Mouse (Mus musculus): ENCODE results near the gene Gm44965. TPM values are rescaled to one million over a fixed set of nuclear protein-coding genes. Genes with fewer than 3 reads are reported as not detected.

Gm44965 gene
- polyA plus RNA-seq, 1 experiment from 2014 or later, result 2.3 TPM

DNA sequence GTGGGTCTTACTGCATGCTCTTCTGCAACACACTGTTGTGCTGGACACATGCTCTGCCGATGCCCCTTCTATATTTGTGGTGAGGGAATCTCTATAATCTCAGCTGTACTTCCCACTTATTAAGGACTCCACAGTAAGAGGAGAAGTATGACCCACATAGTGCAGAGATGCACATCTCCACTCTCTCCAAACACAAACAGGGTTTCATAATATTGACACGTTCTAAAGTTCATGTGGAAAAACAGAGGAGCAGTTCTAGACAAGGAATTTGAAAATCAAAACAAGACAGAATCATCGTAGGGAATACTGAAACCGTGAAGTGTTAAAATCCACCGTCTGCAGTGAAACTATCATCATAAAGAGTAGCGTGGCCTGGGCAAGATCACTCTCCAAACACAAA lies 1.9 kb upstream of the Gm44965 start:
- no peak for DNase-seq (ENCODE audit: extremely low spot score, low spot score)
- H3K27me3 ChIP-seq (ENCODE audit: poor library complexity, severe bottlenecking), result no peaks in the 10 kb centered on the region
- H3K27ac ChIP-seq, result no peak overlapping the region
- no peak overlapping the region for H3K4me3 ChIP-seq
- peaks cover 16% of the 10 kb centered on the region for H3K9me3 ChIP-seq
- WGBS, result 92% methylated on average over 6 of the region's 6 CpGs
- peaks cover 27% of the 10 kb centered on the region for H3K4me1 ChIP-seq
- H3K36me3 ChIP-seq (replicated peaks), result peaks cover 19% of the 10 kb centered on the region

- Histone ChIP-seq H3K27me3 (ENCODE audit: poor library complexity, severe bottlenecking) (no peaks in the 10 kb centered on the region), H3K4me3 (peak overlapping the region; percentile 87), H3K9me3 (peaks cover 30% of the 10 kb centered on the region), H3K27ac (peak overlapping the region; percentile 98), H3K4me1 (peaks cover 26% of the 10 kb centered on the region), H3K36me3 (replicated peaks) (peaks cover 42% of the 10 kb centered on the region)
- DNase-seq (ENCODE audit: extremely low spot score, low spot score), result no peak
- WGBS, result 1% methylated on average over 41 of the region's 41 CpGs
Measured at GRCm38 (mm10) chr6:48594043-48594738, 450 bp downstream of the Gm44965 start.

GRCm38 (mm10) chr6:48595278-48595677 lies 1.5 kb downstream of the Gm44965 start:
- 47% methylated on average over 1 of the region's 1 CpGs for WGBS
- Histone ChIP-seq H3K4me3 (peak overlapping the region; percentile 87), H3K4me1 (peaks cover 24% of the 10 kb centered on the region), H3K27me3 (ENCODE audit: poor library complexity, severe bottlenecking) (no peaks in the 10 kb centered on the region), H3K36me3 (replicated peaks) (peaks cover 53% of the 10 kb centered on the region), H3K9me3 (peaks cover 30% of the 10 kb centered on the region), H3K27ac (peak overlapping the region; percentile 98)
- no peak for DNase-seq (ENCODE audit: extremely low spot score, low spot score)

GRCm38 (mm10) chr6:48596545-48597232 lies 2.9 kb downstream of the Gm44965 start:
- Histone ChIP-seq H3K4me1 (peaks cover 35% of the 10 kb centered on the region), H3K4me3 (no peak overlapping the region), H3K36me3 (replicated peaks) (peaks cover 58% of the 10 kb centered on the region), H3K27ac (no peak overlapping the region), H3K9me3 (peaks cover 30% of the 10 kb centered on the region), H3K27me3 (ENCODE audit: poor library complexity, severe bottlenecking) (no peaks in the 10 kb centered on the region)
- WGBS, result 96% methylated on average over 45 of the region's 45 CpGs
- no peak for DNase-seq (ENCODE audit: extremely low spot score, low spot score)

- Histone ChIP-seq H3K27me3 (ENCODE audit: poor library complexity, severe bottlenecking) (no peaks in the 10 kb centered on the region), H3K4me1 (peaks cover 39% of the 10 kb centered on the region), H3K4me3 (no peak overlapping the region), H3K27ac (no peak overlapping the region), H3K9me3 (peaks cover 30% of the 10 kb centered on the region), H3K36me3 (replicated peaks) (peaks cover 58% of the 10 kb centered on the region)
- WGBS, result 97% methylated on average over 27 of the region's 27 CpGs
- no peak for DNase-seq (ENCODE audit: extremely low spot score, low spot score)
Measured at GRCm38 (mm10) chr6:48597233-48597625, 3.5 kb downstream of the Gm44965 start.

DNA sequence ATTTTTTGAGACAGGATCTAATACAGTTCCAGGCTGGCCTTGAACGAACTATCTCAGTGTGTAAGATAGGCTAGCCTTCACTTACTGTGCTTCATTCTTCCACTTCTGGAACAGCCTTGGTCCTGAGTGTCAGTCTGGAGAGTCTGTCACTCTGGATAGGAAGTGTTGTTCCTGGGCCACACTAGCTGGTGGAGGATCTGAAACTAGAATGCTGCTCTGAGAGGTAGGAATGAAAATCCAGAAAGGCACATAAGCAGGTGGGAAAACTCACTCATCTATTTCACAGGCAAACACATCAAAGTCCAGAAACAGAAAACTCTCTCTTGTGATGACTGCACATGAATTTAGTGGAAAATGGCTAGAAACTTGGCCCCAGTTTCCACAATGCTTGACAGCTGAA lies 6.9 kb downstream of the Gm44965 start:
- Histone ChIP-seq H3K4me1 (peaks cover 26% of the 10 kb centered on the region), H3K9me3 (peaks cover 27% of the 10 kb centered on the region), H3K27me3 (ENCODE audit: poor library complexity, severe bottlenecking) (no peaks in the 10 kb centered on the region), H3K36me3 (replicated peaks) (peaks cover 64% of the 10 kb centered on the region), H3K4me3 (no peak overlapping the region), H3K27ac (0 out of 2 replicates have a peak overlapping the region, but pooled peaks have one; percentile 94)
- DNase-seq (ENCODE audit: extremely low spot score, low spot score), result no peak
- 76% methylated on average over 1 of the region's 1 CpGs for WGBS

DNA sequence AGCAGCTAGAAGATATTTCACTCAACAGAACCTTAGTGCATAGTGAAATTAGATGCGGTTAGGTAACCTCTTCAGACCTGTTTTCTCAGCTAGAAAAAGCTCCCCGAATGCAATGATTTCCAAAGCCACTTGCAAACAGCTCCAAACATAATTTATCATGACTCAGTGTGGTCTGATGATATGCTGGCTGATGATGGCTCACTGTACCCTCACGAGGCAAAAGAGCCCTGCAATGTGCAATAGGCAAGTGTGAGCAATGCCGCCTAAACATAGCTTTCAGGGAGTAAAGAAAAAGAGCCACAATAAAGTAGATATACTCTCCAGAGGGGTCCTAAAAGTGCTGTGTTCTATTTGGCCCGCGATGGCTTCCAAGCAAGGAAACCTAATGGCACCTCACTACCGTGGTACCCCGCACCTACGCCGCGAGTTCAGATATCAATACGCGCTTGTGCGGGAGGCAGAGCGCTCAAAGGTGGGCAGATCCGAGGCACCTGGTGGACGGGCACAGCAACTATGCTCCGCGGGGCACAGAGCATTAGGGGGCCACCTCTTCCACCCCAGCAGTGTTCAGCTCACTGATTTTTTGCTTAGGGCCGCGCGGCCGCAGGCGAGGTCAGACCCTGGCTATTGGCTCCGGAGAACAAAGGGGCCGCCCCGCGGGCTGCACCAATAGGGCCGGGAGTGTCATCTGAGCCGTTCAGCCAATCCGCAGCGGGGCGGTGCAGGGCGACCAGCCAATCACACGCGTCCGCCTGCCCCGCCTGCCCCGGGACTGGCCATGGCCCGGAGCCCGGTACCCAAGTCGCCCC lies 7.7 kb downstream of the Gm44965 start, which contains the start of gene Zfp775:
Gene Zfp775 (plus strand): TSS at position 793 of the 809 bp plus-strand sequence.
- Histone ChIP-seq H3K4me3 (peak within 1 kb of the TSS; percentile 71), H3K9me3 (peaks cover 18% of the 10 kb centered on the region), H3K4me1 (peaks cover 24% of the 10 kb centered on the region), H3K36me3 (replicated peaks) (peaks cover 55% of the 10 kb centered on the region), H3K27ac (peak within 1 kb of the TSS; percentile 94), H3K27me3 (ENCODE audit: poor library complexity, severe bottlenecking) (no peaks in the 10 kb centered on the region)
- WGBS, result 5% methylated on average over 42 of the region's 42 CpGs
- DNase-seq (ENCODE audit: extremely low spot score, low spot score), result peak; percentile 95

DNA sequence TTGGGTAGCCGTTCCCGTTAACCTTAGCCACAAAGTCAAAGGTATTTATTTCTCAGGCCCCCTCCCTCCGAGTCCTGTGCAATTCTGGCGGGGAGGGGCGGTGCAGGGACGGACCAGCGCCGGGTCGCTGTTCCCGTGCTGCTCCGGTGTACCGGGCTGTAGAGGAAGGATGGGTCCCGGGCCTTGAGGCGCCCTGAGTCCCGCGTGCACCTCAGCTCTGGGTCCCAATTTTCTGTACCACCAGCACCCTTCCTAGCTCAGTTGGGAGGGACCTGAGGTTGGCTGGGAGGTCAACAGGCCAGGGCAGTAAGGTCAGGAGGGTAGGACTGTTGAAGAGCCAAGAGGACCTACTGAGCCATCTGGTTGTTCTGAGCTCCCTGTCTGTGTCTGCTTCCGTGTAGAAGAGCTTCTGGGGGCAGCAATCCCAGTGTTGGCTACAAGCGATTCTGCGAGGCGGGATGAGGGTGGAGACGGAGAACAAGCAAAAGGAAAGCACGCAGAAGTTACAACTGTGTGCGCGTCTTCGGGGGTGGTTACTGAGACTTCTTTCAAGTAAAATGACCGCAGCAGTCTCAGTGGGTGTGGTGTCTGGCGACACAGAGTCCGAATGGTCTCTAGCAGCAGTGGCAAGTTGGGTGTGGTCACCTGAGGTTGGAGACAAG lies 8.5 kb downstream of the Gm44965 start:
- Histone ChIP-seq H3K36me3 (replicated peaks) (peaks cover 47% of the 10 kb centered on the region), H3K4me1 (peaks cover 24% of the 10 kb centered on the region), H3K4me3 (peak overlapping the region; percentile 71), H3K27me3 (ENCODE audit: poor library complexity, severe bottlenecking) (no peaks in the 10 kb centered on the region), H3K9me3 (peaks cover 11% of the 10 kb centered on the region), H3K27ac (peak overlapping the region; percentile 94)
- DNase-seq (ENCODE audit: extremely low spot score, low spot score), result no peak
- 2% methylated on average over 28 of the region's 28 CpGs for WGBS

DNA sequence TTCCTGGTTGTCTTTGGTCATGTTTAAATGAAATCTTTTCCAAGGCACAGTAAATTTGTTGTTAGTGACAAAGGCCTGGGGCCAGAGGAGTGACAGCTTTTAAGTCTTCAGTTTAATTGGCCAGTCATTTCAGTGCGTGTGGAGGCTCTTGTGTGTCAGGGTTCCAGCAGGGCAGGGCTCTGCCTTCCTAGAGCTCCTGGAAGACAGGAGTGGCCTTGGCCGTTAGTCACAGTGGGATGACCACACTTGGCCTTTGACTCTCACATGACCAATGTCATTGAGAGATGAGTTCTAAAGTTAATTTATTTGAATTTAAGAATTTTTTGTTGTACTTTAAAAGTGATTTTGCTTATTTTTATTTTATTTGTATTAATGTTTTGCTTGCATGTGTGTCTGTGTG lies 14.4 kb downstream of the Gm44965 start:
- Histone ChIP-seq H3K36me3 (replicated peaks) (peaks cover 25% of the 10 kb centered on the region), H3K4me3 (no peak overlapping the region), H3K27me3 (ENCODE audit: poor library complexity, severe bottlenecking) (no peaks in the 10 kb centered on the region), H3K27ac (no peak overlapping the region), H3K9me3 (no peaks in the 10 kb centered on the region), H3K4me1 (0 out of 2 replicates have a peak, but pooled peaks cover 3% of the 10 kb centered on the region)
- WGBS, result 72% methylated on average over 2 of the region's 2 CpGs
- no peak for DNase-seq (ENCODE audit: extremely low spot score, low spot score)

- WGBS, result 65% methylated on average over 7 of the region's 7 CpGs
- peaks cover 36% of the 10 kb centered on the region for H3K36me3 ChIP-seq (replicated peaks)
- no peak overlapping the region for H3K27ac ChIP-seq
- H3K9me3 ChIP-seq, result no peaks in the 10 kb centered on the region
- DNase-seq (ENCODE audit: extremely low spot score, low spot score), result no peak
- H3K4me3 ChIP-seq, result no peak overlapping the region
- no peaks in the 10 kb centered on the region for H3K27me3 ChIP-seq (ENCODE audit: poor library complexity, severe bottlenecking)
- 0 out of 2 replicates have a peak, but pooled peaks cover 3% of the 10 kb centered on the region for H3K4me1 ChIP-seq
Measured at GRCm38 (mm10) chr6:48609512-48609911, 15.8 kb downstream of the Gm44965 start.

DNA sequence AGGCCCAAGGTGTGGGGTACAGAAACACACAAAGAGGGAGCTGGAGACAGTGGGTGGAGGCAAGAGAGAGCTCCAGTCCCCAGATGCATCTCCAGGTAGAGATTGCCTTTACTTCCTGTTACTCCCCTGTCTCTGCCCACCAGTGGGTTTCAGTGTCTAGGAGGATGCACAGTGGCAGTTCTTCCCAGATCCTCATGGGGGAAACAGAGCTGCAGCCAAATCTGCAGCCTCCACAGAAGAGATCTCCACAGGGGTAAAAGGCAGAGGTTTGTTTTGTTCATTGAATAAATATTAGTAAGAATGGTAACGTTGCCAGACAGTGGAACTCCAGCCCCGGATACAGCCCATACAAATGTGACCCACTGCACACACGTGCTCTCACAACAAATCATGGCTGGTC lies 16.9 kb downstream of the Gm44965 start:
- Histone ChIP-seq H3K27ac (no peak overlapping the region), H3K36me3 (replicated peaks) (peaks cover 34% of the 10 kb centered on the region), H3K4me3 (no peak overlapping the region), H3K9me3 (no peaks in the 10 kb centered on the region), H3K4me1 (0 out of 2 replicates have a peak, but pooled peaks cover 3% of the 10 kb centered on the region), H3K27me3 (ENCODE audit: poor library complexity, severe bottlenecking) (no peaks in the 10 kb centered on the region)
- no peak for DNase-seq (ENCODE audit: extremely low spot score, low spot score)
- WGBS, result 94% methylated on average over 3 of the region's 3 CpGs

GRCm38 (mm10) chr6:48613464-48613863 lies 19.7 kb downstream of the Gm44965 start:
- no peak overlapping the region for H3K27ac ChIP-seq
- H3K9me3 ChIP-seq, result no peaks in the 10 kb centered on the region
- peaks cover 43% of the 10 kb centered on the region for H3K36me3 ChIP-seq (replicated peaks)
- 0 out of 2 replicates have a peak, but pooled peaks cover 3% of the 10 kb centered on the region for H3K4me1 ChIP-seq
- DNase-seq (ENCODE audit: extremely low spot score, low spot score), result no peak
- H3K4me3 ChIP-seq, result no peak overlapping the region
- H3K27me3 ChIP-seq (ENCODE audit: poor library complexity, severe bottlenecking), result no peaks in the 10 kb centered on the region
- 90% methylated on average over 4 of the region's 4 CpGs for WGBS

Data from forebrain, embryonic 10.5 days (tissue).